Mouse (Mus musculus) midbrain, embryonic 14.5 days (tissue): ENCODE measurements around the gene Tmem59. TPM values are rescaled to one million over a fixed set of nuclear protein-coding genes. Genes with fewer than 3 reads are reported as not detected.

Experiments
- ATAC-seq: fragments of 200-750 bp; cut with Nextera tagmentation; 2 replicates; pipeline ENCODE4 v1.8.0; 2017; ENCODE audit warnings: moderate number of reproducible peaks, moderate library complexity; ENCODE audit not compliant: low FRiP score, low TSS enrichment
- DNase-seq: peaks from one replicate; pipeline ENCODE4 v3.0.0-alpha.2; 2015
- H3K27ac ChIP-seq: fragments of 300-500 bp; sonication (generic); replicated peaks from 2 replicates; pipeline ENCODE4 v1.5.1; 2014; ENCODE audit warnings: mild to moderate bottlenecking, low read depth, low read length, moderate library complexity
- H3K27me3 ChIP-seq: fragments of 300-500 bp; sonication (generic); 2 replicates; pipeline ENCODE4 v1.6.1; 2014; ENCODE audit warnings: low read length, control low read depth, mixed read lengths; ENCODE audit not compliant: control insufficient read depth, insufficient read depth
- H3K36me3 ChIP-seq: fragments of 300-500 bp; sonication (generic); 2 replicates; pipeline ENCODE4 v1.6.1; 2014; ENCODE audit warnings: low read length, control low read depth; ENCODE audit not compliant: control insufficient read depth, insufficient read depth
- H3K4me1 ChIP-seq: fragments of 300-500 bp; sonication (generic); 2 replicates; pipeline ENCODE4 v1.6.1; 2014; ENCODE audit warnings: mild to moderate bottlenecking, antibody characterized with exemption, low read length, control low read depth; ENCODE audit not compliant: control insufficient read depth, insufficient read depth
- H3K4me2 ChIP-seq: fragments of 300-500 bp; sonication (generic); 2 replicates; pipeline ENCODE4 v1.6.1; 2014; ENCODE audit warnings: mild to moderate bottlenecking, low read length, moderate library complexity
- H3K4me3 ChIP-seq: fragments of 300-500 bp; sonication (generic); replicated peaks from 2 replicates; pipeline ENCODE4 v1.5.1; 2014; ENCODE audit warnings: low read depth, low read length
- H3K9ac ChIP-seq: fragments of 300-500 bp; sonication (generic); replicated peaks from 2 replicates; pipeline ENCODE4 v1.6.1; 2014; ENCODE audit warnings: mild to moderate bottlenecking, low read length, moderate library complexity
- H3K9me3 ChIP-seq: fragments of 300-500 bp; sonication (generic); 2 replicates; pipeline ENCODE4 v1.6.1; 2016; ENCODE audit warnings: low read length, control low read depth, mixed read lengths; ENCODE audit not compliant: control insufficient read depth
- WGBS: fragments of 180-500 bp; shearing (Covaris S2); extraction: QIAGEN DNeasy Blood & Tissue Kit; methylation state at CpG from one replicate; pipeline ENCODE4 v1.1.7; 2014; 5-methylcytosine and 5-hydroxymethylcytosine counted together
- polyA plus RNA-seq: library from polyadenylated mRNA; unstranded; fragments of >200 nt; fragmentation: Nextera tagmentation; extraction: Ambion mirVana; gene quantifications from 2 replicates; pipeline ENCODE4 v1.2.1, GENCODE M21; 2014

Tmem59 gene
- polyA plus RNA-seq, 1 experiment from 2014 or later: 361 TPM

DNA sequence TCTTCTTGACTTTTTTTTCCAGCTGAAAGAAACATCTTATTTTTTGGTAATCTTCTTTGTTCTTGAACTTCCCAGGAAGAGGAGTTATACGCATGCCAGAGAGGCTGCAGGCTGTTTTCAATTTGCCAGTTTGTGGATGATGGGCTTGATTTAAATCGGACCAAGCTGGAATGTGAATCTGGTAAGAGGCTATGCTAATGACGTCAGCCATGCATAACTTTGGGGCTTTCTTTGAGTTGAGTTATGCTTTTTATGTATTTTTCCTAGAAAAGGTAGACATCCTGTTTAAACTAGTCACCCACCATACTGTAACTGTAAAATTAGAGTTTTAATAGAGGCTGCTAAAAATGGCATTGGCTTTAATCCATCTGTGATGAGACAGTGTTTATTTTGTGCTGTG, 7.5 kb downstream of the Tmem59 start:
- no peak for ATAC-seq
- no peak overlapping the region for H3K4me3 ChIP-seq
- no peak overlapping the region for H3K9ac ChIP-seq
- 66% methylated on average over 3 of the region's 3 CpGs for WGBS
- H3K27me3 ChIP-seq: no peaks in the 10 kb centered on the region
- peaks cover 50% of the 10 kb centered on the region for H3K36me3 ChIP-seq
- no peak for DNase-seq
- no peak overlapping the region for H3K4me2 ChIP-seq
- peaks cover 3% of the 10 kb centered on the region; the same call in 1 of the 2 replicates for H3K4me1 ChIP-seq
- no peaks in the 10 kb centered on the region for H3K9me3 ChIP-seq
- no peak overlapping the region for H3K27ac ChIP-seq

DNA sequence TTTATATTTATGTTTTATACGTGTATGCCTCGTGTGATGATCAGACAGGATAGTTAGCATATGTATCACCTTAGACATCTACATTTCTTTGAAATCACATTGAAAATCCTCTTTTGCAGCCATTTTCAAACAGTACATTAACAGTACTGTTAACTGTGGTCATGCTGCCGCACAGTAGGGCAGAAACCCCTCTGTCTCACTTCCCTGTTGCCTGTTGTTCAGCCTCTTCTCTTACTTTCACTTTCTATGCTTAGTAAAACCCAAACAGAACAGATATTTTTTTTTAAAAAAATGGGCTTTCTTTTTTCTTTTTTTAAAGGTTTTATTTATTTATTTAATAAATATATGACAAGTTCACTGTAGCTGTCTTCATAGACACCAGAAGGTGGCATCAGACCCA, 15.6 kb downstream of the Tmem59 start:
- 98% methylated on average over 3 of the region's 3 CpGs for WGBS
- DNase-seq: no peak
- peaks cover 84% of the 10 kb centered on the region for H3K36me3 ChIP-seq

DNA sequence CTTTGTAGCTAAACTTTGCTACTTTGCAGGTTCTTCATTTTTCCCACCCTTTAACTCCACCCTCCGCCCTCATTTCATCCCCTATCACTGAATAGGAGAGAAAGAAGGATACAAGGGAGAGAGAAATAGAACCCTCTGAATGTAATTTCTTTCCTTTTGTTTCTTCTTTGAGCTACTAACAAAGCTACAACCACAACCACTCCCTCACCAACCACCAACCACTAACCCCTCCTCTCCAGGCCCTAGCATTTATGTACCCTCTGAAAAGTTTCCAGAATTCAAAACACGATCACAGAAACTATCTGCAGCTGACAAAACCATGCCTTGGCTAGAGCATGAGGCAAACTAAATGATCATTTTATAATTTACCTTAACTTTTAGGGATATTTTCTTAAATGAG, 18.3 kb downstream of the Tmem59 start:
- Histone ChIP-seq H3K4me1 (no peaks in the 10 kb centered on the region), H3K4me3 (no peak overlapping the region), H3K9ac (no peak overlapping the region), H3K9me3 (no peaks in the 10 kb centered on the region), H3K36me3 (peaks cover 85% of the 10 kb centered on the region), H3K27me3 (no peaks in the 10 kb centered on the region), H3K27ac (no peak overlapping the region), H3K4me2 (no peak overlapping the region)
- no peak for ATAC-seq
- DNase-seq: no peak
- 97% methylated on average over 2 of the region's 2 CpGs for WGBS

More for the DNA sequence above, 15.6 kb downstream of the Tmem59 start:
- H3K4me1 ChIP-seq: no peaks in the 10 kb centered on the region
- no peaks in the 10 kb centered on the region for H3K9me3 ChIP-seq
- H3K27ac ChIP-seq: no peak overlapping the region
- no peak overlapping the region for H3K4me2 ChIP-seq
- H3K4me3 ChIP-seq: no peak overlapping the region
- no peak overlapping the region for H3K9ac ChIP-seq
- no peak for ATAC-seq
- no peaks in the 10 kb centered on the region for H3K27me3 ChIP-seq

DNA sequence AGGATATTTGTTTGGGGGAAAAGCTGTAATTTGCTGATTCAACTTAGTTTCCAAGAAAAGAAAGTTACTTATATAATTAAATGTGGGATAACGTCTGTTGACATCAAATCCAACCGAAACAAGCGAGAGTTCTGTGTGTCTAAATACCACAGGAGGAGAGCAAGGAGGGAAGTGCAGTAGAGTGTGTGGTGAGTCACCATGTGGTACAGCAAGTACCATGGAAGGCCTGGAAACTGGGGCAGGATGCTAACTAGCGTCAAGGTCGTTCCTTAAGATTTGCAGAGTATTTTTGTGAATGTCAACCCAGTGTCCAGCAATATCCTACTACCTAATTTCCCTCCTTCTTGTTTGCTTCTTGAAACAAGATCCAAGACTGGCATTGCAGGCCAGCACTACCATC, 19.9 kb downstream of the Tmem59 start:
- no peaks in the 10 kb centered on the region for H3K4me1 ChIP-seq
- no peak overlapping the region for H3K27ac ChIP-seq
- no peaks in the 10 kb centered on the region for H3K27me3 ChIP-seq
- ATAC-seq (no peak), DNase-seq (no peak)
- H3K9ac ChIP-seq: no peak overlapping the region
- H3K4me3 ChIP-seq: no peak overlapping the region
- peaks cover 88% of the 10 kb centered on the region for H3K36me3 ChIP-seq
- 96% methylated on average over 5 of the region's 5 CpGs for WGBS
- H3K9me3 ChIP-seq: no peaks in the 10 kb centered on the region
- H3K4me2 ChIP-seq: no peak overlapping the region

DNA sequence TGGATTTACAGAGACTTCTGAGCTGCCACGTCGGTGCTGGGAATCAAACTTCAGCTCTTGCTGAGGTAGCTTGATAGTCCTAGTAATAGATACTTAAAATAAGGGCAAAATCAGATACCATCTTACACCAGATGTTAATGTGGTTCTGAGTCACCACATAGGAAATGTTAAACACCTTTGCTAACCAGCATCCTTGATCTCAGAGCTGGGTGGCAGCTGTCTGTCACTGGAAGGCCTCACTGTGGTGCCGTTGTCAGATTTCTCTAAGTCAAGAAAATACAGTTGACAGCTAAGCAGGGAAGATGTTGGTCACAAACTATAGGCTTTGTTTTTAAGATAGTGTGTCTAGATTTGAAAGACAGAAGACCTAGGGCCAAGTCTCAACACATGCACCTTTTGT, 23.6 kb downstream of the Tmem59 start:
- Histone ChIP-seq H3K4me3 (no peak overlapping the region), H3K4me2 (no peak overlapping the region), H3K36me3 (peaks cover 90% of the 10 kb centered on the region), H3K27ac (no peak overlapping the region), H3K9ac (no peak overlapping the region), H3K4me1 (no peaks in the 10 kb centered on the region), H3K9me3 (no peaks in the 10 kb centered on the region), H3K27me3 (no peaks in the 10 kb centered on the region)
- ATAC-seq (no peak), DNase-seq (no peak)
- 95% methylated on average over 3 of the region's 3 CpGs for WGBS

DNA sequence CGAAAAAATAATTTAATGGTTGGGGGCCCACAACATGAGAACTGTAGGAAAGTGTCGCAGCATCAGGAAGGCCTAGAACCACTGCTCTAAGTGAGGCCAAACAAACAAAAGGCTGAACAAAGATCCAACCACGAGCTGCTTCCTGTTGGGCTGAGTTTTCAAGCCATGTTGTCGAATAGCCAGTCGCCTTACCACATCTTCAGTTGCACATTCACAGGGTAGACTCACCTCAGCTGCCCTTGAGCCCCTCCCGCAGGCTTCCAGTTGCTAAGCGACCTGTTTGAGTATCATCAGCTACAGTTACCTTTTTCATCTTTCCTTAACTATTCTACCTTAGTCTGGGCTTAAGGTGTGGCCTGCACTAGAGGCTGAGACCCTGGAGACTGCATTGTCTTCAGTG, 24.8 kb downstream of the Tmem59 start:
- Histone ChIP-seq H3K4me1 (no peaks in the 10 kb centered on the region), H3K4me2 (no peak overlapping the region), H3K36me3 (peaks cover 89% of the 10 kb centered on the region), H3K4me3 (no peak overlapping the region), H3K27ac (no peak overlapping the region), H3K9ac (no peak overlapping the region), H3K27me3 (no peaks in the 10 kb centered on the region), H3K9me3 (no peaks in the 10 kb centered on the region)
- DNase-seq (no peak), ATAC-seq (no peak)
- 95% methylated on average over 7 of the region's 7 CpGs for WGBS

DNA sequence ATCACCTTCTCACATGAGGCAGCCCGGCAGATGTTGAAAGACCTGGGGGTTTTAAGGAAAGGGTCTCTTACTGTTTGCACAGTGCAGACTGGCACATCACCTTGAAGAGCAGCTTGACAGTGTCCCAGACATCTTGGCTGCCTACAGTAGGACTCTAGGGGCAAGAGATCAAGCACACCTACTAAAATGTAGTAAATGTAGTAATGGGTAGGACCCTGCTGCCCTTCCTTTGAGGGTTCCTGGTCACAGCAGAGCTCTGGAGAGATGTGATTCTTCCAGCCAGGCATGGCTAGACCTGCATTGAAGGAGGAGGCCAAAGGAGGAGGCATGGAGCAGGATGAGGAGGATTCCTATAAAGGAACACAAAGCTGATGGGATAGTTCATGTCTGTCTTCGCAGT, 28.8 kb downstream of the Tmem59 start:
- no peak overlapping the region for H3K27ac ChIP-seq
- H3K4me3 ChIP-seq: no peak overlapping the region
- 99% methylated on average over 2 of the region's 2 CpGs for WGBS
- no peaks in the 10 kb centered on the region for H3K27me3 ChIP-seq
- H3K9me3 ChIP-seq: no peaks in the 10 kb centered on the region
- H3K4me1 ChIP-seq: no peaks in the 10 kb centered on the region
- no peak for DNase-seq
- H3K9ac ChIP-seq: no peak overlapping the region
- peaks cover 60% of the 10 kb centered on the region for H3K36me3 ChIP-seq
- no peak overlapping the region for H3K4me2 ChIP-seq
- no peak for ATAC-seq

DNA sequence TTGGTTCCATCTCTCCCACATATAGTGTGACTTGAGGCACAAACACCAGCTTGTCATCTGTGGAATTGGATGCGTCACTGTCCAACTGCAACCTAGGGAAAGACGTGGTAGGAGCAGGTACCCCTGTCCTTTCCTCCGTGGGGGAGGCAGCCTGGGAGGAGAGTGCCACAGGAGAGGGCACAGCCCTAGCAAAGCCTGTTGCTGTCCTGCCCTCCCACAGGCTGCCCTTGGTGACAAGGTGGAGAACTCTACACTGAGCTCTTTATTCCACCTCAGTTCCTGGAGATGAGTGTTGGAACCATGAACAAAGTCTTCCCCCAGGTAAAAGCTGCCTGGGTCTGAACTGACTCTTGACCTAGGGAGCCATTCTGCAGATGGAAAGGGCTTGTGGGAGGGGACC, 30.7 kb downstream of the Tmem59 start, which contains the start of gene Ldlrad1:
Gene Ldlrad1, plus strand, starts transcription at position 301 of the 400 bp plus-strand sequence.
- H3K36me3 ChIP-seq: peaks cover 41% of the 10 kb centered on the region
- H3K4me3 ChIP-seq: no peak within 1 kb of the TSS

DNA sequence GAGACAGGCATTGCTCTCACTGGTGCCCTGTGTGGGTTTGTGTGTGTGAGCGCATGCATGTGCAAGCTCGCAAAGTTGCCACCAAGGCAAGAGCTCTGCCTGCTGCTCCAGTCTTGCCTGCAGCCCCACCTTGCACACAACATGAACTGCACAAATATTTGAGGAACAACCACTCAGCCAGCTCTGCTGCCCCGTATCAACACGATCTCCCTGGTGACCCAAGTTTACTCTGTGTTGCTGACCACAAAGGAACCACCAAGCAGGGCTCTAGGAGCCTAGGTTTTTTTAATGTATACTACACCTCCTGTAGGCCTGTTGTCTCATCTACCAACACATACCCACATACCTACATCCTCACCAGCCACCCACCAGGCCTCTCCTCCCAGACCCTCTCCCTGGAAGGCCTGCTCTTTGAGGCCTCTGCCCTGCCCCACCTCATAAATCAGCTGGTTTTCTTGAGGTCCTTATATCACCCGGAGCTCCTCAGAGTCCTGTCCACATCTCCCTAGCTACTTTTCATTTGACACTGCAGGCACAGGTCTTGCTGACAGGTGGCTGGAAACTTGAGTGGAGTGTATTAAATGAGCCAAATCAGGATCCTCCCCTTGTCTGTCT, 32.4 kb downstream of the Tmem59 start:
- Histone ChIP-seq H3K9me3 (no peaks in the 10 kb centered on the region), H3K9ac (no peak overlapping the region), H3K27me3 (no peaks in the 10 kb centered on the region), H3K27ac (no peak overlapping the region), H3K4me1 (no peaks in the 10 kb centered on the region), H3K4me3 (no peak overlapping the region), H3K4me2 (no peak overlapping the region), H3K36me3 (peaks cover 25% of the 10 kb centered on the region)
- DNase-seq (no peak), ATAC-seq (no peak)
- 79% methylated on average over 5 of the region's 5 CpGs for WGBS

More for the DNA sequence above, 30.7 kb downstream of the Tmem59 start, which contains the start of gene Ldlrad1:
- Histone ChIP-seq H3K27me3 (no peaks in the 10 kb centered on the region), H3K27ac (no peak within 1 kb of the TSS), H3K9me3 (no peaks in the 10 kb centered on the region), H3K4me2 (no peak within 1 kb of the TSS), H3K4me1 (no peaks in the 10 kb centered on the region), H3K9ac (no peak within 1 kb of the TSS)
- WGBS: 93% methylated on average over 3 of the region's 3 CpGs
- no peak for ATAC-seq
- DNase-seq: no peak
